Mouse (Mus musculus): Measurements from ENCODE around the gene C530008M17Rik. TPM values are rescaled to one million over a fixed set of nuclear protein-coding genes. Genes with fewer than 3 reads are reported as not detected.

C530008M17Rik gene
- polyA plus RNA-seq, 1 experiment from 2014 or later: 44.6 TPM

- no peak for ATAC-seq
- no peak for DNase-seq (ENCODE audit: low spot score)
- Histone ChIP-seq H3K9me3 (replicated peaks; ENCODE audit: control insufficient read depth, low read length) (peaks cover 3% of the 10 kb centered on the region; the same call in 1 of the 2 replicates), H3K9ac (ENCODE audit: low read length) (no peak overlapping the region), H3K36me3 (ENCODE audit: control insufficient read depth, insufficient read depth, low read length) (peaks cover 21% of the 10 kb centered on the region), H3K27me3 (replicated peaks; ENCODE audit: control insufficient read depth, insufficient read depth, low read length) (no peaks in the 10 kb centered on the region), H3K4me1 (ENCODE audit: control insufficient read depth, insufficient read depth, low read length) (peaks cover 4% of the 10 kb centered on the region; the same call in 1 of the 2 replicates), H3K4me2 (ENCODE audit: low read length) (no peak overlapping the region), H3K4me3 (ENCODE audit: low read depth, low read length) (no peak overlapping the region), H3K27ac (ENCODE audit: low read depth, low read length) (no peak overlapping the region)
- WGBS: 79% methylated on average over 3 of the region's 3 CpGs
These were observed 112.7 kb downstream of the C530008M17Rik start for GRCm38 (mm10) chr5:76769014-76769413.

- DNase-seq (ENCODE audit: low spot score) (no peak), ATAC-seq (no peak)
- H3K36me3 ChIP-seq (ENCODE audit: control insufficient read depth, insufficient read depth, low read length): peaks cover 18% of the 10 kb centered on the region
- no peak overlapping the region for H3K9ac ChIP-seq (ENCODE audit: low read length)
- H3K27ac ChIP-seq (ENCODE audit: low read depth, low read length): no peak overlapping the region
- no peak overlapping the region for H3K4me3 ChIP-seq (ENCODE audit: low read depth, low read length)
- peaks cover 3% of the 10 kb centered on the region; the same call in 1 of the 2 replicates for H3K9me3 ChIP-seq (replicated peaks; ENCODE audit: control insufficient read depth, low read length)
- no peaks in the 10 kb centered on the region for H3K4me1 ChIP-seq (ENCODE audit: control insufficient read depth, insufficient read depth, low read length)
- H3K27me3 ChIP-seq (replicated peaks; ENCODE audit: control insufficient read depth, insufficient read depth, low read length): no peaks in the 10 kb centered on the region
- 86% methylated on average over 15 of the region's 15 CpGs for WGBS
- H3K4me2 ChIP-seq (ENCODE audit: low read length): no peak overlapping the region
These were observed 113.3 kb downstream of the C530008M17Rik start for GRCm38 (mm10) chr5:76769572-76769971.

GRCm38 (mm10) chr5:76771371-76771770 lies 115.1 kb downstream of the C530008M17Rik start:
- Histone ChIP-seq H3K27ac (ENCODE audit: low read depth, low read length) (no peak overlapping the region), H3K9ac (ENCODE audit: low read length) (no peak overlapping the region), H3K4me3 (ENCODE audit: low read depth, low read length) (no peak overlapping the region), H3K4me2 (ENCODE audit: low read length) (no peak overlapping the region), H3K36me3 (ENCODE audit: control insufficient read depth, insufficient read depth, low read length) (peaks cover 6% of the 10 kb centered on the region), H3K9me3 (replicated peaks; ENCODE audit: control insufficient read depth, low read length) (no peaks in the 10 kb centered on the region), H3K4me1 (ENCODE audit: control insufficient read depth, insufficient read depth, low read length) (no peaks in the 10 kb centered on the region), H3K27me3 (replicated peaks; ENCODE audit: control insufficient read depth, insufficient read depth, low read length) (no peaks in the 10 kb centered on the region)
- WGBS: 85% methylated on average over 5 of the region's 5 CpGs
- ATAC-seq (no peak), DNase-seq (ENCODE audit: low spot score) (no peak)

GRCm38 (mm10) chr5:76772831-76773230 lies 116.5 kb downstream of the C530008M17Rik start:
- Histone ChIP-seq H3K4me3 (ENCODE audit: low read depth, low read length) (no peak overlapping the region), H3K4me1 (ENCODE audit: control insufficient read depth, insufficient read depth, low read length) (no peaks in the 10 kb centered on the region), H3K9ac (ENCODE audit: low read length) (no peak overlapping the region), H3K9me3 (replicated peaks; ENCODE audit: control insufficient read depth, low read length) (no peaks in the 10 kb centered on the region), H3K36me3 (ENCODE audit: control insufficient read depth, insufficient read depth, low read length) (0 out of 2 replicates have a peak, but pooled peaks cover 5% of the 10 kb centered on the region), H3K27ac (ENCODE audit: low read depth, low read length) (no peak overlapping the region), H3K4me2 (ENCODE audit: low read length) (no peak overlapping the region), H3K27me3 (replicated peaks; ENCODE audit: control insufficient read depth, insufficient read depth, low read length) (no peaks in the 10 kb centered on the region)
- DNase-seq (ENCODE audit: low spot score) (no peak), ATAC-seq (no peak)
- WGBS: 58% methylated on average over 4 of the region's 4 CpGs

GRCm38 (mm10) chr5:76773492-76774158 lies 117.3 kb downstream of the C530008M17Rik start:
- Histone ChIP-seq H3K9me3 (replicated peaks; ENCODE audit: control insufficient read depth, low read length) (no peaks in the 10 kb centered on the region), H3K4me2 (ENCODE audit: low read length) (no peak overlapping the region), H3K36me3 (ENCODE audit: control insufficient read depth, insufficient read depth, low read length) (0 out of 2 replicates have a peak, but pooled peaks cover 5% of the 10 kb centered on the region), H3K9ac (ENCODE audit: low read length) (no peak overlapping the region), H3K27ac (ENCODE audit: low read depth, low read length) (no peak overlapping the region), H3K4me1 (ENCODE audit: control insufficient read depth, insufficient read depth, low read length) (peaks cover under 1% of the 10 kb centered on the region; the same call in 1 of the 2 replicates), H3K27me3 (replicated peaks; ENCODE audit: control insufficient read depth, insufficient read depth, low read length) (no peaks in the 10 kb centered on the region), H3K4me3 (ENCODE audit: low read depth, low read length) (no peak overlapping the region)
- DNase-seq (ENCODE audit: low spot score) (no peak), ATAC-seq (no peak)
- WGBS: 76% methylated on average over 9 of the region's 9 CpGs

GRCm38 (mm10) chr5:76779094-76779615 lies 122.8 kb downstream of the C530008M17Rik start:
- WGBS: 28% methylated on average over 14 of the region's 14 CpGs
- ATAC-seq (no peak), DNase-seq (ENCODE audit: low spot score) (peak; percentile 24)
- Histone ChIP-seq H3K9ac (ENCODE audit: low read length) (no peak overlapping the region), H3K27me3 (replicated peaks; ENCODE audit: control insufficient read depth, insufficient read depth, low read length) (no peaks in the 10 kb centered on the region), H3K36me3 (ENCODE audit: control insufficient read depth, insufficient read depth, low read length) (no peaks in the 10 kb centered on the region), H3K4me3 (ENCODE audit: low read depth, low read length) (no peak overlapping the region), H3K9me3 (replicated peaks; ENCODE audit: control insufficient read depth, low read length) (no peaks in the 10 kb centered on the region), H3K4me1 (ENCODE audit: control insufficient read depth, insufficient read depth, low read length) (peaks cover 35% of the 10 kb centered on the region), H3K27ac (ENCODE audit: low read depth, low read length) (no peak overlapping the region), H3K4me2 (ENCODE audit: low read length) (0 out of 2 replicates have a peak overlapping the region, but pooled peaks have one; percentile 0)

- Histone ChIP-seq H3K4me1 (ENCODE audit: control insufficient read depth, insufficient read depth, low read length) (peaks cover 40% of the 10 kb centered on the region), H3K9ac (ENCODE audit: low read length) (0 out of 2 replicates have a peak overlapping the region, but pooled peaks have one; percentile 29), H3K4me2 (ENCODE audit: low read length) (peak overlapping the region; percentile 25; the same call in 1 of the 2 replicates), H3K27ac (ENCODE audit: low read depth, low read length) (peak overlapping the region; percentile 94), H3K36me3 (ENCODE audit: control insufficient read depth, insufficient read depth, low read length) (no peaks in the 10 kb centered on the region), H3K4me3 (ENCODE audit: low read depth, low read length) (no peak overlapping the region), H3K9me3 (replicated peaks; ENCODE audit: control insufficient read depth, low read length) (no peaks in the 10 kb centered on the region), H3K27me3 (replicated peaks; ENCODE audit: control insufficient read depth, insufficient read depth, low read length) (no peaks in the 10 kb centered on the region)
- ATAC-seq (no peak), DNase-seq (ENCODE audit: low spot score) (peak; percentile 27)
- 67% methylated on average over 13 of the region's 13 CpGs for WGBS
These were observed 125.6 kb downstream of the C530008M17Rik start for GRCm38 (mm10) chr5:76781943-76782342.

GRCm38 (mm10) chr5:76782414-76783103 lies 126.2 kb downstream of the C530008M17Rik start:
- 4% methylated on average over 7 of the region's 7 CpGs for whole genome bisulfite sequencing
- H3K4me2 ChIP-seq (ENCODE audit: low read length): peak overlapping the region; percentile 25
- DNase-seq (ENCODE audit: low spot score): peak; percentile 92

More at GRCm38 (mm10) chr5:76782414-76783103, 126.2 kb downstream of the C530008M17Rik start:
- ATAC-seq: peak; percentile 89
- no peaks in the 10 kb centered on the region for H3K36me3 ChIP-seq (ENCODE audit: control insufficient read depth, insufficient read depth, low read length)
- H3K27me3 ChIP-seq (replicated peaks; ENCODE audit: control insufficient read depth, insufficient read depth, low read length): no peaks in the 10 kb centered on the region
- H3K9ac ChIP-seq (ENCODE audit: low read length): 0 out of 2 replicates have a peak overlapping the region, but pooled peaks have one; percentile 29
- H3K27ac ChIP-seq (ENCODE audit: low read depth, low read length): peak overlapping the region; percentile 94
- H3K4me1 ChIP-seq (ENCODE audit: control insufficient read depth, insufficient read depth, low read length): peaks cover 40% of the 10 kb centered on the region
- no peaks in the 10 kb centered on the region for H3K9me3 ChIP-seq (replicated peaks; ENCODE audit: control insufficient read depth, low read length)
- no peak overlapping the region for H3K4me3 ChIP-seq (ENCODE audit: low read depth, low read length)

Measured in forebrain, embryonic 14.5 days (tissue).